Mouse (Mus musculus): ENCODE measurements around the gene Mast4. TPM values are rescaled to one million over a fixed set of nuclear protein-coding genes. Genes with fewer than 3 reads are reported as not detected.

Mast4 gene
- total and polyA plus RNA-seq, 3 experiments, result 2.7 to 7.0 TPM; not detected in 1

GRCm38 (mm10) chr13:102957508-102958272 lies 376.6 kb downstream of the Mast4 start:
- DNase-seq (ENCODE audit: low read depth, low spot score), result no peak
- Histone ChIP-seq H3K27ac (ENCODE audit: control insufficient read depth, low read depth, low read length) (no peak overlapping the region), H3K9ac (ENCODE audit: control insufficient read depth, low read depth, low read length, poor library complexity, severe bottlenecking) (no peak overlapping the region), H3K9me3 (replicated peaks; ENCODE audit: insufficient read depth, low read length) (no peaks in the 10 kb centered on the region), H3K4me1 (ENCODE audit: control insufficient read depth in 1 of 2, insufficient read depth in 2 of 2, low read length in 2 of 2) (no peaks in the 10 kb centered on the region), H3K36me3 (ENCODE audit: control insufficient read depth in 1 of 2, insufficient read depth in 2 of 2, low read length in 2 of 2) (no peaks in the 10 kb centered on the region), H3K79me2 (ENCODE audit: control insufficient read depth, insufficient read depth, low read length, poor library complexity) (no peaks in the 10 kb centered on the region), H3K27me3 (ENCODE audit: control insufficient read depth in 1 of 2, insufficient read depth in 2 of 2, low read length in 2 of 2) (peaks cover 3 to 6% of the 10 kb centered on the region in 2 experiments; a peak in 3 of 4 replicates), H3K4me3 (ENCODE audit: control insufficient read depth in 1 of 2, insufficient read depth in 1 of 2, low read depth in 2 of 2, low read length in 2 of 2) (no peak overlapping the region)
- TF ChIP-seq ZKSCAN1 (IDR thresholded peaks at IDR 0.05; ENCODE audit: low read depth, low read length), result no peak
- TF ChIP-seq HCFC1 (IDR thresholded peaks at IDR 0.05; ENCODE audit: low read depth, low read length), result no peak
- TF ChIP-seq KAT2A (conservative IDR thresholded peaks at IDR 0.05; ENCODE audit: low read depth, low read length), result no peak
- no peak for TF ChIP-seq POLR2AphosphoS2 (IDR thresholded peaks at IDR 0.05; ENCODE audit: low read length)
- TF ChIP-seq ETS1 (IDR thresholded peaks at IDR 0.05; ENCODE audit: low read depth, low read length), result no peak
- no peak for TF ChIP-seq NELFE (IDR thresholded peaks at IDR 0.05; ENCODE audit: low read depth, low read length)
- no peak for TF ChIP-seq NRF1 (IDR thresholded peaks at IDR 0.05; ENCODE audit: insufficient read depth, low read depth, low read length, poor library complexity, severe bottlenecking)
- no peak for TF ChIP-seq JUND (IDR thresholded peaks at IDR 0.05; ENCODE audit: low read depth, low read length)
- TF ChIP-seq CHD1 (IDR thresholded peaks at IDR 0.05; ENCODE audit: low read depth, low read length), result no peak
- no peak for TF ChIP-seq POLR2A (IDR thresholded peaks at IDR 0.05; ENCODE audit: control insufficient read depth in 1 of 2, insufficient read depth in 1 of 2, low read depth in 1 of 2, low read length in 2 of 2, poor library complexity in 1 of 2)
- no peak for TF ChIP-seq MAFK (IDR thresholded peaks at IDR 0.05; ENCODE audit: borderline replicate concordance, low read depth, low read length)
- TF ChIP-seq MXI1 (IDR thresholded peaks at IDR 0.05; ENCODE audit: low read depth, low read length), result no peak
- TF ChIP-seq POLR2AphosphoS5 (IDR thresholded peaks at IDR 0.05; ENCODE audit: borderline replicate concordance, low read depth, low read length), result no peak
- no peak for TF ChIP-seq RAD21 (IDR thresholded peaks at IDR 0.05; ENCODE audit: low read depth, low read length)
- no peak for TF ChIP-seq E2F4 (IDR thresholded peaks at IDR 0.05; ENCODE audit: borderline replicate concordance, low read depth, low read length)
- TF ChIP-seq UBTF (IDR thresholded peaks at IDR 0.05; ENCODE audit: borderline replicate concordance, insufficient read depth, low read depth, low read length), result no peak
- no peak for TF ChIP-seq MEF2A (IDR thresholded peaks at IDR 0.05; ENCODE audit: extremely low read depth, insufficient replicate concordance, low read depth, low read length, poor library complexity, severe bottlenecking)
- no peak for TF ChIP-seq TBP (IDR thresholded peaks at IDR 0.05; ENCODE audit: low read depth, low read length)

GRCm38 (mm10) chr13:102955506-102955905 lies 378.8 kb downstream of the Mast4 start:
- no peak for DNase-seq (ENCODE audit: low read depth, low spot score)
- no peak overlapping the region for H3K4me3 ChIP-seq (ENCODE audit: control insufficient read depth in 1 of 2, insufficient read depth in 1 of 2, low read depth in 2 of 2, low read length in 2 of 2)
- no peak overlapping the region for H3K9ac ChIP-seq (ENCODE audit: control insufficient read depth, low read depth, low read length, poor library complexity, severe bottlenecking)
- H3K27me3 ChIP-seq (ENCODE audit: control insufficient read depth in 1 of 2, insufficient read depth in 2 of 2, low read length in 2 of 2), result peaks cover 5 to 6% of the 10 kb centered on the region in 2 experiments
- TF ChIP-seq HCFC1 (IDR thresholded peaks at IDR 0.05; ENCODE audit: low read depth, low read length) (no peak), KAT2A (conservative IDR thresholded peaks at IDR 0.05; ENCODE audit: low read depth, low read length) (no peak), MYB (IDR thresholded peaks at IDR 0.05; ENCODE audit: low read depth, low read length) (no peak), POLR2A (IDR thresholded peaks at IDR 0.05; ENCODE audit: control insufficient read depth in 1 of 2, insufficient read depth in 1 of 2, low read depth in 1 of 2, low read length in 2 of 2, poor library complexity in 1 of 2) (no peak), BHLHE40 (IDR thresholded peaks at IDR 0.05; ENCODE audit: borderline replicate concordance, low read depth, low read length) (no peak), MYC (IDR thresholded peaks at IDR 0.05; ENCODE audit: low read depth, low read length) (no peak), POLR2AphosphoS5 (IDR thresholded peaks at IDR 0.05; ENCODE audit: borderline replicate concordance, low read depth, low read length) (no peak), ZMIZ1 (IDR thresholded peaks at IDR 0.05; ENCODE audit: low read depth, low read length) (no peak), GATA1 (IDR thresholded peaks at IDR 0.05; ENCODE audit: low read depth, low read length) (no peak), CHD2 (IDR thresholded peaks at IDR 0.05; ENCODE audit: low read length) (no peak), MEF2A (IDR thresholded peaks at IDR 0.05; ENCODE audit: extremely low read depth, insufficient replicate concordance, low read depth, low read length, poor library complexity, severe bottlenecking) (no peak)
- no peaks in the 10 kb centered on the region for H3K79me2 ChIP-seq (ENCODE audit: control insufficient read depth, insufficient read depth, low read length, poor library complexity)
- H3K27ac ChIP-seq (ENCODE audit: control insufficient read depth, low read depth, low read length), result no peak overlapping the region
- H3K4me1 ChIP-seq (ENCODE audit: control insufficient read depth in 1 of 2, insufficient read depth in 2 of 2, low read length in 2 of 2), result no peaks in the 10 kb centered on the region
- no peaks in the 10 kb centered on the region for H3K9me3 ChIP-seq (replicated peaks; ENCODE audit: insufficient read depth, low read length)
- H3K36me3 ChIP-seq (ENCODE audit: control insufficient read depth in 1 of 2, insufficient read depth in 2 of 2, low read length in 2 of 2), result no peaks in the 10 kb centered on the region

Measured in MEL (cell line).